Mouse (Mus musculus) layer of hippocampus, postnatal 14 days (tissue): ENCODE measurements around the gene Rasgef1a. TPM values are rescaled to one million over a fixed set of nuclear protein-coding genes. Genes with fewer than 3 reads are reported as not detected.
A peak's percentile ranks its signal among the peaks of the same experiment; 100 is the strongest.

Source experiments
- DNase-seq, 2 experiments: peaks; one replicate each; pipeline ENCODE4 v3.0.0; 2021 to 2022; ENCODE audit warnings: low spot score in 2 of 2, mixed read lengths in 1 of 2
- microRNA-seq, 2 experiments: library from miRNA; unstranded; fragments of <30 nt; microRNA quantifications; one replicate each; pipeline ENCODE4 v1.2.0; 2021
- total RNA-seq, 2 experiments: library from RNA; stranded (reverse); gene quantifications; 2 replicates each; pipeline ENCODE4 v1.2.3; 2021

The Rasgef1a gene
- total RNA-seq, 2 experiments from 2014 or later = 128 to 131 TPM

DNA sequence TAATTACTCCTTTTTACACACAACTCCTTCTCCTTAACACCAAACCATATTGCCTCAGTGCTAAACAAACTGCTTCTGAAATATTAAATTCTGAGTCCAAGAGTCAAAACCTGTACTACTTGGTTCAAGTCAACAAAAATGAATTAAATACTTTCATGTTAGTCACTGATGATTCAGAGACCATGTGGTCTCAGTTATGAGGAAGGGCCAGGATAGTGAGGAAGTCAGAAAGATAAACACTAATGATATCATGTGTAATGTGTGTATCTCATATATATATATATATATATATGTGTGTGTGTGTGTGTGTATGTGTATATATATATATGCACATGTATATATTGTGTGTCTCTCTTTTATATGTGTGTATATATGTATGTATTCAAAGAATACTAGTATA is 115.3 kb downstream of the Rasgef1a start:
- no peak for DNase-seq

GRCm38 (mm10) chr6:118127198-118127597 is 116.0 kb downstream of the Rasgef1a start:
- DNase-seq = no peak

DNA sequence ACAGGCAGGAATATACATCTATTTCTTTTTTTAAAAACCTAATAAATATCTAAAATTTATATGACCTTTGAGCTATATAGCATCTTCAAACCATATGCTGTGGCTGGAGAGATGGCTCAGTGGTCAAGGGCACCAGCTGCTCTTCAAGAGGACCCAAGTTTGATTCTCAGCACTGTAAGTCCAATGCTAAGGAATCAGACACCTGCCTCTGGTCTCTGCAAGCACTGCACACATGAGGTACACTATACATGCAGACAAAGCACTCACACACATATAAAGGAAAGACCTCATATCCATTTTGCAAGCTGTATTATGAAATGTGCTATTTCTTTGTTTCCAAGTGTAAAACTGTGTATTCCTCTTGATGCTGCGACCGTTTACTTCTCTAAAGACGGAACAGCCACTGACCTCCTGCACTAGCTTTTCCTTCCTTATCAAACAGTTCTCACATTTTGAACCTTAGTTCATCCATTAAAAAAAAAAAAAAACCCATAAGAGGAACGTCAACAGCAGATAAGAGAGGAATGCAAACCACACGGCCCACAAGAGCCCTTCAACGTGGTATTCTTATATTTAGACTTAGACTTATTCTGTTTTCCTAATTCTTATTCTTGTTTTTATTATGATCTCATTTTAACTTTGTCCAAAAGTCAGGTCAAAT is 116.7 kb downstream of the Rasgef1a start:
- no peak for DNase-seq

- DNase-seq = no peak
These were observed 118.8 kb downstream of the Rasgef1a start for GRCm38 (mm10) chr6:118130022-118130421.

- no peak for DNase-seq
These were observed 123.2 kb downstream of the Rasgef1a start for GRCm38 (mm10) chr6:118134461-118134860.

DNA sequence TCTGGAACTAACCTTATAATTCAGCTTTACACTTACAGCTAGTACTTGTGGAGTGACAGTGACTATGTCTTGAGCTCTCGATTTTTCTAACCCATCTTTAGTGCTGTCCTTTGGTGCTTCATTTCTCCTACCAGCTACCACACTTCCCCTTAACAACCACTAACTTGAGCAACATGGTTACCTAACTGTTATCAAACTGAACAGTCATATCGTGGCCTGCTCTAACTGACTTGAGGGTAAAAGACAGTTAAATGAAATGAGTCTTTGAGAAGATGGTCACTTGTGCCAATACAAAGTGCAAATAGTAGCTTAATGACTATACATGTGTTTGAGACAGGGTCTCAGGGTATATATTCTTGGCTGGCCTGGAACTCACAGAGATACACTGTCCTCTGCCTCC is 125.9 kb downstream of the Rasgef1a start:
- DNase-seq = no peak

GRCm38 (mm10) chr6:118138731-118139709 is 127.8 kb downstream of the Rasgef1a start, which contains the start of gene Csgalnact2:
Gene Csgalnact2 (minus strand): TSS chr6:118139140.
- peak; percentile 91 to 93 for DNase-seq

DNA sequence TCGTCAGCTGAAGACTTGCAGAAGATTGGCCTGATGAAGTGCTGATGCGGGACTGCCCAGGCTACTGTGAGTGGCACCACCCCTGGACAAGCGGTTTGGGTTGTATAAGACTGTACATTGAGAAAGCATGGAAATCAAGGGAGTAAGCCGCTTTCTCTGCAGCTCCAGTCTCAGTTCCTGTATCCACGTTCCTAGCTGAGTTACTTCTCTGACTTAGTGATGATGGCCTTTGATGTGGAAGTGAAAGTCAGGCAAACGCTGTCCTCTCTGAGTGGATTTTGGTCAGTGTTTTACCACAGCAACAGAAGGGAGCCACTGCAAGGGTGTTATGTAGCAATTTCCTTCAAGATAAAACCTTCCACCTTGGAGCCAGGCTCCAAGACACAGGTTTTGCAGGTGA is 129.7 kb downstream of the Rasgef1a start:
- no peak for DNase-seq

Small RNA genes within 50 kb of the gene (microRNA-seq; reads per million reads assigned to microRNA genes)
- 23.5 to 58.4 reads per million in 2 experiments for gene Mir7044

Other genes starting within 250 kb of the Rasgef1a start
- gene Zfp637, start 170.3 kb upstream of the Rasgef1a start, total RNA-seq = 10 to 100 TPM; 46.4 to 52.3 TPM
- gene Zfp239, start 149.3 kb upstream of the Rasgef1a start, total RNA-seq = 10 to 100 TPM; 31.1 to 36.0 TPM
- 100 to 1,000 TPM; 140 to 154 TPM for gene Hnrnpf, start 111.1 kb upstream of the Rasgef1a start, total RNA-seq
- gene Fxyd4, start 73.7 kb upstream of the Rasgef1a start, total RNA-seq = not detected
- gene Csgalnact2, start 127.7 kb downstream of the Rasgef1a start, total RNA-seq = 10 to 100 TPM; 10.9 to 12.8 TPM
- 1 to 10 TPM; 4.8 to 4.9 TPM for gene Ret, start 186.3 kb downstream of the Rasgef1a start, total RNA-seq